Mouse (Mus musculus): ENCODE data around the gene Foxq1. TPM values are rescaled to one million over a fixed set of nuclear protein-coding genes. Genes with fewer than 3 reads are reported as not detected.

Gene Foxq1
- polyA plus RNA-seq, 1 experiment, result 5.0 TPM

GRCm38 (mm10) chr13:31574627-31575026, 18.7 kb downstream of the Foxq1 start:
- TF ChIP-seq CTCF (IDR thresholded peaks at IDR 0.05; ENCODE audit: borderline replicate concordance, extremely low read depth, insufficient read depth, insufficient read length) (no peak), POLR2A (IDR thresholded peaks at IDR 0.05; ENCODE audit: borderline replicate concordance, extremely low read depth, insufficient read depth, insufficient read length, poor library complexity, severe bottlenecking) (no peak)
- DNase-seq (ENCODE audit: low read depth), result no peak

GRCm38 (mm10) chr13:31576696-31577095, 20.8 kb downstream of the Foxq1 start:
- DNase-seq (ENCODE audit: low read depth), result no peak
- no peak for TF ChIP-seq CTCF (IDR thresholded peaks at IDR 0.05; ENCODE audit: borderline replicate concordance, extremely low read depth, insufficient read depth, insufficient read length)
- TF ChIP-seq POLR2A (IDR thresholded peaks at IDR 0.05; ENCODE audit: borderline replicate concordance, extremely low read depth, insufficient read depth, insufficient read length, poor library complexity, severe bottlenecking), result no peak

GRCm38 (mm10) chr13:31577576-31577975, 21.6 kb downstream of the Foxq1 start:
- DNase-seq (ENCODE audit: low read depth), result peak; percentile 35
- TF ChIP-seq POLR2A (IDR thresholded peaks at IDR 0.05; ENCODE audit: borderline replicate concordance, extremely low read depth, insufficient read depth, insufficient read length, poor library complexity, severe bottlenecking) (no peak), CTCF (IDR thresholded peaks at IDR 0.05; ENCODE audit: borderline replicate concordance, extremely low read depth, insufficient read depth, insufficient read length) (no peak)

GRCm38 (mm10) chr13:31578389-31578788, 22.5 kb downstream of the Foxq1 start:
- DNase-seq (ENCODE audit: low read depth), result peak; percentile 59
- TF ChIP-seq CTCF (IDR thresholded peaks at IDR 0.05; ENCODE audit: borderline replicate concordance, extremely low read depth, insufficient read depth, insufficient read length), result no peak
- no peak for TF ChIP-seq POLR2A (IDR thresholded peaks at IDR 0.05; ENCODE audit: borderline replicate concordance, extremely low read depth, insufficient read depth, insufficient read length, poor library complexity, severe bottlenecking)

GRCm38 (mm10) chr13:31579866-31580265, 23.9 kb downstream of the Foxq1 start:
- DNase-seq (ENCODE audit: low read depth), result no peak
- TF ChIP-seq POLR2A (IDR thresholded peaks at IDR 0.05; ENCODE audit: borderline replicate concordance, extremely low read depth, insufficient read depth, insufficient read length, poor library complexity, severe bottlenecking) (no peak), CTCF (IDR thresholded peaks at IDR 0.05; ENCODE audit: borderline replicate concordance, extremely low read depth, insufficient read depth, insufficient read length) (no peak)

GRCm38 (mm10) chr13:31587341-31587740, 31.4 kb downstream of the Foxq1 start:
- TF ChIP-seq POLR2A (IDR thresholded peaks at IDR 0.05; ENCODE audit: borderline replicate concordance, extremely low read depth, insufficient read depth, insufficient read length, poor library complexity, severe bottlenecking), result no peak
- TF ChIP-seq CTCF (IDR thresholded peaks at IDR 0.05; ENCODE audit: borderline replicate concordance, extremely low read depth, insufficient read depth, insufficient read length), result no peak
- no peak for DNase-seq (ENCODE audit: low read depth)

- TF ChIP-seq CTCF (IDR thresholded peaks at IDR 0.05; ENCODE audit: borderline replicate concordance, extremely low read depth, insufficient read depth, insufficient read length), result no peak
- TF ChIP-seq POLR2A (IDR thresholded peaks at IDR 0.05; ENCODE audit: borderline replicate concordance, extremely low read depth, insufficient read depth, insufficient read length, poor library complexity, severe bottlenecking), result no peak
- DNase-seq (ENCODE audit: low read depth), result no peak
Measured at GRCm38 (mm10) chr13:31599576-31599975, 43.6 kb downstream of the Foxq1 start.

GRCm38 (mm10) chr13:31603964-31604363, 48.0 kb downstream of the Foxq1 start:
- TF ChIP-seq POLR2A (IDR thresholded peaks at IDR 0.05; ENCODE audit: borderline replicate concordance, extremely low read depth, insufficient read depth, insufficient read length, poor library complexity, severe bottlenecking), result no peak
- no peak for TF ChIP-seq CTCF (IDR thresholded peaks at IDR 0.05; ENCODE audit: borderline replicate concordance, extremely low read depth, insufficient read depth, insufficient read length)
- DNase-seq (ENCODE audit: low read depth), result no peak

Other genes starting within 250 kb of the Foxq1 start
- gene A530084C06Rik, start 3.2 kb downstream of the Foxq1 start, polyA plus RNA-seq (2012; rRNA removed), result 0.46 and 0.68 TPM in 2 replicates
- 10.9 and 12.5 TPM in 2 replicates for gene Foxf2, start 69.7 kb downstream of the Foxq1 start, polyA plus RNA-seq (2012; rRNA removed)